Mouse (Mus musculus) cerebellum, postnatal 14 days (tissue): ENCODE data around the gene F12.
"Not testable (repeated sequence)": the region's sequence is repeated elsewhere in the genome, so short reads cannot be mapped to it uniquely, and the experiment has no call there.

Experiments used
- DNase-seq, 2 experiments: peaks; one replicate each; pipeline ENCODE4 v3.0.0; 2021; ENCODE audit warnings: mixed read lengths in 2 of 2

F12 gene

GRCm38 (mm10) chr13:55449679-55450441, 23.3 kb upstream of the F12 start:
- DNase-seq: no peak

GRCm38 (mm10) chr13:55449205-55449604, 22.6 kb upstream of the F12 start:
- DNase-seq: no peak

GRCm38 (mm10) chr13:55448131-55448530, 21.5 kb upstream of the F12 start:
- no peak for DNase-seq

- no peak for DNase-seq
Observed at GRCm38 (mm10) chr13:55447543-55447943, 20.9 kb upstream of the F12 start.

DNA sequence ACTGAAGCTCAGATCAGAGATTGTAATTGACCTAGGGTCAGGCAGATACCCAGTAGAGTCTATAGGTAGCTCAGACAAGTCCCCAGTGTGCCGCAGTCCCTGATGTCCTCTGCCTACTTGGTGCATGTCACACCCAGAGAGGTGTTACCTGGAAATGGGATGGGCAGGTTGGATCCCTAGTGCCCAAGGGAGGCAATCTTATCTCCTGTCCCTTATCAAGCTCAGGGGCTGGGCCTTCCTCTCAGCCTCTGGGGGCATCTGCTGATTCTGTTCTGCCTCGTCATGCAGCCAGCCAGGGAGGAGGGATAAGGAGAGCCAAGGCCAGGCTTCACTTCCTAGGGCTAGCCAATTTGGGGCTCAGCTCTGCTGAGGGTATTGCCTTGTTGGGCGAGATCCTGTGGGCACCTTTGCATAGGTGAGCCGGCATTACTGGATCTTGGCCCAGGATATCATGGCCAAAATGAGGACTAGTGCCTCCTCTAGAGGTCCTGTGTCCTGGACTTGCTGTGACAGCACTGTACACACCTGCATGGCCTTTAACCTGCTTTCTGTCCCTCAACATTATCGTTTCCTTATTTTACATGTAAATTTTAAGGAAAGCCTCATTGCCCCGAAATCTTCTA, 20.0 kb upstream of the F12 start:
- no peak for DNase-seq

- no peak for DNase-seq
Observed at GRCm38 (mm10) chr13:55445361-55446091, 18.9 kb upstream of the F12 start.

DNA sequence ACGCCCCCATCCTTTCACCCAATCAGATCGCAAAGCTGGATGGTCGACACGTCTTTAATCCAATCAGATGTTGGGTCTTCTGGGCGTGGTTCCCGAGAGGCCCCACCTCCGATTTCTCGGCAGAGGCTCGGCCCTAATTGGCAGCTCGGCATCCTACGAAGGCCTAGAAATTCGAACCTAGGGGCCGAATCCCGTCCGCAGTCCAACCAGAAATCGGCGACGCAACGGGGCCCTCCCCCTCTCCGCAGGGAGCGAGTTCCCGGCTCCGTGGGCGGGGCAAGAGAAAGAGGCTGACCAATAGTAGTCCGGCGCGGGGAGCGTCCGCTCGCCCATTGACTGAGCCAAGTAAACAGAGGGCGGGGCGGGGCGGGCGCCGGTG, 18.3 kb upstream of the F12 start, which contains the start of gene Grk6:
Gene Grk6, plus strand, starts transcription at position 136 of the 379 bp plus-strand sequence.
- DNase-seq: peak; percentile 99

DNA sequence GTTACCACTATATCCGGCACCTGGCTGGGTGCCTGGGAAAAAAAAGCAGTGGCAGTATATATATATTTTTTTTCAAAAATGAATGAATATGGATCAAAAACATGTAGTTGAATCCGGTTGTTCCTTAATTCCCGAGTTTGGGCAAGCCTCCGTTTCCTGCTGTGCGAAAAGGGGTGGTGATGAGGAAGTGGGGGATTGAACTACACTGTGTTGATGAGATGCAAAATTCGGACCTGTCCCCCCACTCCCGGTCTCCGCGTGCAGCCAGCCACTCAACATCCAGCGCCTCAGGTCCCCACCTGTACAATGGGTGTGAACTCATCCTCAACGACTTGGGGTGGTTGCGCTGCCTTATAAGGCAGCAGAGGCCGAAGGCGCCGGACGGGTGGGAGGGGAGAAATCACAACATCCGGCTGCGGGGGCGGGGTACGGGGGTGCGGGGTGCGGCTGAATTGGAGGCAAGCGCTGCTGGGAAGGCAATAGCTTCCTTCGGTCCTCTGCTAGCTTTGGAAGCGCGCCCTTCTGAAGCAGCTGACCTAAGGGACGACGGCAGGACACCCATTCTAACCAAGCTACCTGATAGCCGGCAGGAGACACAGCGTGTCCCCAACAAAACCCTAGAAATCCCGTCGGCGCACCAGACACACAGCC, 17.8 kb upstream of the F12 start:
- peak in 1 of 2 experiments; percentile 67 for DNase-seq

- no peak for DNase-seq
Observed at GRCm38 (mm10) chr13:55443799-55444285, 17.2 kb upstream of the F12 start.

GRCm38 (mm10) chr13:55437111-55437629, 10.6 kb upstream of the F12 start:
- not testable (repeated sequence) for DNase-seq

DNA sequence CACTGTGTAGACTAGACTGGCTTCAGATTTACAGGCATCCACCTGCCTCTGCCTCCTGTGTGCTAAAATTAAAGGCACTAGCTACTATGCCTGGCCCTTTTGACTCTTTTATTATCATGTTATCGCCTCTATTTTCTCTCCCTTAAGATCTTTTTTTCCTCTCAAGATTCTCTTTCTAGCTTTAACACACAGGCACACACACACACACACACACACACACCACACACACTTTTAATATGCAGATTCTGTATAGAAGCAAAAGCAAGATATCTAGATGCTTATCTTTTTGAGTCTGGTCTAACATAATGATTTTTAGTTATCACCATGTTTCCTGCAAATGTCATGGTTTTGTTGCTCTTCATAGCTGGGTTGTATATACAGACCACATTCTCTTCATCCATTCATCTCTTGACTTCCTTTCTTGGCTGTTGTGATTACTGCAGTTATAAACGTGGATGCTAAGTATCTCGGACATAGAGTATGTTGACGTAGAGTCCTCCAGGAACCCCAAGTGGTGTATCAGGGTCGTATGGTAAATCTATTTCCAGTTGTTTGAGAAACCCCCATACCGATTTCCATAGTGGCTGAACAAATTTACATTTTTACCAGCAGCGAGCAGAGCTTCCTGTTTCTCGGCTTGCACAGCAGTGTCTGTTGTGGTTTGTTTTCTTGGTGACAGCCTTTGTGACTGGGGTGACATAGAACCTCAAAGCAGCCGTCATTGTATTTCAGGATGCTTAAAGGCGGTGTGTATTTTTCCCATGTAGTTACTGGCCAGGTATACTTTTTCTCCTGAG, 5.5 kb upstream of the F12 start:
- no peak for DNase-seq

GRCm38 (mm10) chr13:55430566-55430965, 4.0 kb upstream of the F12 start:
- DNase-seq: no peak

DNA sequence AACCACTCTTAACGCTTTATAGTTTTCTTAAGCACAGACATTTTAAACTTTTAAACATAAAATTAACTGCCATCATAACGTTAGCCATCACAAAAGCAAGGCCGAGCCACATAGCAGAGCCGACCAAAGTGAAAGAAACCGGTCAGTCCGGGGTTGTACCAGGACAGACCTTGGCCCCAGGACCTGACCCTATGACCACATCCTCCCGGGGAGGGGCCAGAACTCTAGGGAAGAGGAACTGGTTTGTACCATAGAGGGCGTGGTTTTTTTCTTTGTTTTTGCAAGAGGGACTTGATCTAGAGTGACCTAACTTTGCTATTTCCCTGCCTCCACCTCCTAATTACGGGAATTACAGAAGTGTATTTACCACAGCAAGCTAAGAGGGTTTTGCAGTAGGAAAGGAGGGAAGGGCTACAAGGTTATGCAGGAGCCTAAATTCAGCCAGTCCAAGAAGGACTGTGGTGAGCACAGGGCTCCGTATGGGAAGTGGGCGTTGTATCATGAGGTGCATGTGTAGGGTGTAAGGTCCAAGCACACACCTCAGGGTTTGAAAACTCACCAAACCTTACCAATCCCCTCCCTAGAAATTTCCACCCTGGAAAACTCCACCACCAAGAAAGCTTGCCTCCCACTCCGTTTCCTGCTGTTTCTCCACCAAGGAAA, 2.8 kb upstream of the F12 start:
- DNase-seq: no peak

DNA sequence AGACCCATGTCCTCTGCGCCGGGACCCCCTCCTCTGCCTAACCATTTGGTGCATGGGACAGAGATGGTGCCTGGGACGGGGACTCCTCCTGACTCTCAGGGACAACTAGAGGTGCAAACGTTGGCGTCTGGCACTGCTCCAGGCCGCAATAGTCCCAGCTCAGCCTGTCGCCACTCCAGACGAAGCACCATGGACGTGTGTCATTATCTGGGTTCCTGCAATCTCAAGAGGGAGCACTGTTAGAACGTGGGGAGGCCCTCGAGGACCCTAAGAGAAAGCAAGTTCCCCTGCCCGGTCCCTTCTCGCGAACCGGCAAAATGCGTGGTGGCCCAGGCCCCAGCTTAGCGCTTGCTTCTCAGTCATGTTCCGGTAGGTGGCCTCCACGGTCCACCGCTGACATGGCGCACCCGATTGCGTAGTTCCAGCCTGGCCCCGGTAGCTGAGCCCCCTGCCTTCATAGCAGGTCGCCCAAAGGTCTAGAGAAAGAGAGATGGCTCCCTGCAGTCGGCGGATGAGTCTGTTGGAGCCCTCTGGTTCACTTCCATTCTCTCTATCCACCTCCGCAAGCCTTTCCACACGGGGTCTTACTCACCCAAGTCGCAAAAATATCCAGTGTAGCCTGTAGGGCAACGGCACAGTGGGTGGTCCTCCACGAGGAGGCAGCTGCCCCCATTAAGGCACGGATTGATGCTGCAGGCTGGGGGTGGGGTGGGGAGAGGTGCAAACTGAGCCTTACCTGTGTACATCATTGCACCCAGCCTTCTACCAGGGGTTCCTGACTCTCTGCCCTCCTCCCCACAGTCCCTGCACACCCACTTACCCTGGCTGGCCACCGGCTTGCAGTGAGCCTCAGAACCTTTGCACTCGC, 5.4 kb downstream of the F12 start:
- peak; percentile 79 to 82 for DNase-seq

DNA sequence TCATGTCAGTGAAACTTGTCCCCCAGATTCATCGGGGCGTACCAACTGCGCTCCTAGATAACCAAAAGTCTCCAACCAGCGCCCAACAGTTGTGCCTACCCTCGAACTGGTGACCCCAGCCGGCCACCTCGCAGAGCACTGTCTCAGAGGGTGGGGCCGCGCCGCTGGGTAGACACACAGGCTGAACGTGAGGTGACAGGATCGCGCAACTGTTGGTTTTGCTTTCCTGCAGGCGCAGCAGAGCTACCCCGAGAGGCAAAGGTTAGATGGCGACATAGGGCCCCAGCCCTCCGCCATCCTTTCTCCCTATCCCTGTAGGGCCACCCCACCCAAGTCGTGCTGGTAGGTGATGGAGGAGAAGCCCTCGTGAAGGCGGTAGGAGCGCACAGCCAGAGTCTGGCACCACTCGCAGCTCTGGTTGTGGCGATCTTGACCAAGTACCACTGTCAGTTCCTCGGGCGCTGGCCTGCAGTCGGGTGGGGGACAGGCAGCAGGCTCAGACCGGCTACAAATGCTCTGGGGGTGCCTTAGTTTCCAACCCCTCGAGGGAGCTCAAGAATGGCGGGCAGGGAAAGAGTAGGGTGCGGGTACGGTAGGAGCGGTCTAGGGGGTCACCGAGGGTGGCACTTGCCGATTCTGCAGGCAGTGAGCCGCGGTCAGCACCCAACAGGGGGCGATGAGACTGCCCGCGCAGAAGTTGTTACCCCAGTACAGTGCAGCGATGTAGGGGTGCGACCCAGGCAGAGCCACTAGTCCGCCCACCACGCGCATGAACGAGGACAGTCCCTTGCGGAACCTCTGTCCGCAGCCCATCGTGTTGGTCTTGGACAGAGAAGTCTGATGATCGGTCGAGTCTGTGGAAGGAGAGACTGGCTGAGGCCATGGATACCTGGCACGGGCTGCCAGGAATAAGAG, 6.3 kb downstream of the F12 start:
- no peak for DNase-seq

GRCm38 (mm10) chr13:55419142-55419541, 7.5 kb downstream of the F12 start:
- no peak for DNase-seq

GRCm38 (mm10) chr13:55418004-55418403, 8.6 kb downstream of the F12 start:
- DNase-seq: peak; percentile 91 to 95

GRCm38 (mm10) chr13:55414743-55415380, 11.7 kb downstream of the F12 start, which contains the start of gene Pfn3:
Gene Pfn3, minus strand, starts transcription at chr13:55415232.
- peak; percentile 47 to 62 for DNase-seq

- no peak for DNase-seq
Observed at GRCm38 (mm10) chr13:55413333-55413732, 13.3 kb downstream of the F12 start.
